Mouse (Mus musculus) T-helper 2 cell (primary cell): ENCODE measurements around the gene Gm45785.
"Not testable (repeated sequence)": the region's sequence is repeated elsewhere in the genome, so short reads cannot be mapped to it uniquely, and the experiment has no call there.

Experiments used
- in situ Hi-C: fragments of 300-600 bp; cut with MboI, MseI; formaldehyde crosslinking; loops from one replicate; pipeline ENCODE4 v1.15.1; 2025; ENCODE audit warnings: high pct_unique_total_duplicates

Gene Gm45785

GRCm38 (mm10) chr7:140855860-140856784, at the start of gene Gm45785:
Gene Gm45785 (minus strand): TSS chr7:140856331.
- in situ Hi-C loops = no loop called here

- in situ Hi-C loops = loop anchor here (5.0 to 10.0 kb wide), 2 partner anchors 147 to 269 kb away; partner anchors contain the start of gene Rnh1
Observed at GRCm38 (mm10) chr7:140905642-140906081, 49.5 kb upstream of the Gm45785 start.

- in situ Hi-C loops = loop anchor here (5.0 to 10.0 kb wide), 2 partner anchors 61 to 272 kb away; partner anchors contain the start of gene Rnh1
Observed at GRCm38 (mm10) chr7:140903212-140903611, 47.1 kb upstream of the Gm45785 start.

- in situ Hi-C loops = loop anchor here (5.0 to 10.0 kb wide), 2 partner anchors 60 to 273 kb away; partner anchors contain the start of gene Rnh1
Observed at GRCm38 (mm10) chr7:140902036-140902875, 46.1 kb upstream of the Gm45785 start.

DNA sequence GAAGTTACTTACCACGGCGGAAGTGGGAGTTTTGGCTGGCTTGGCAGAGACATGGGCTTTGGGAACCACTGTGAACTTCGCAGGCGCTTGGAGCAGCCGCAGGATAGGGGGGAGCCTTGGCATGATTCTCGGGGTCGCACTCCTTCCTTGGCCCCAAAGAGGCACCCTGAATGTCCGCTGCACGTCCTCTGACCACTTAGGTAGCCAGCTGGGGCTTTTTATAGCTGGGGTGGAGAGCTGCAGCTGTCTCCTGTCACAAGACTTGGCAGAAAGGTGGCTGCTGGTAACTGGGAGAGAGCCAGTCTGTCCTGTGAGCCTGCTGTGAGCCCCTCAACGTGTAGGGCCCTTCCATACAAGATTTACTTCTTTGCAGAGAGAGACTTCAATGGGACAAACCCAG, 44.1 kb upstream of the Gm45785 start, which contains the start of gene Cox8b:
TSS of gene Cox8b (minus strand) at position 227 of the 400 bp plus-strand sequence.
- in situ Hi-C loops = loop anchor here (5.0 to 10.0 kb wide), 2 partner anchors 58 to 275 kb away; partner anchors contain the start of gene Rnh1

GRCm38 (mm10) chr7:140899121-140899520, 43.0 kb upstream of the Gm45785 start:
- in situ Hi-C loops = no loop called here

- in situ Hi-C loops = no loop called here
Observed at GRCm38 (mm10) chr7:140897863-140898262, 41.7 kb upstream of the Gm45785 start.

- in situ Hi-C loops = no loop called here
Observed at GRCm38 (mm10) chr7:140894611-140895010, 38.5 kb upstream of the Gm45785 start.

- in situ Hi-C loops = no loop called here
Observed at GRCm38 (mm10) chr7:140894031-140894430, 37.9 kb upstream of the Gm45785 start.

GRCm38 (mm10) chr7:140890636-140891035, 34.5 kb upstream of the Gm45785 start:
- in situ Hi-C loops = not testable (repeated sequence)

DNA sequence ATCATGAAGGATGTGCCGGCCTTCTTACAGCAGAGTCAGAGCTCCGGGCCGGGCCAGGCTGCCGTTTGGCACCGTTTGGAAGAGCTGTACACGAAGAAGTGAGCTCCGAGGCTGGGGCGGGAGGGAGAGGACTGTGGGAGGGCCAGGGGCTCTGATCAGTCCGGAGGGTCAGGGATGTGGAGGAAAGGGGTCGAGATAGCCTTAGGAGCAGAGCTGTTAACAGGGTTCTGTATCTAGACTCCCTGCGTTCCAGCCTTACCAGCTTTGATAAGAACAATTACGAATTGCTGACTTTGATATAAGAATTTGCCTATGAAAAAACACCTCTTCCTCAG, 26.3 kb upstream of the Gm45785 start:
- in situ Hi-C loops = no loop called here

DNA sequence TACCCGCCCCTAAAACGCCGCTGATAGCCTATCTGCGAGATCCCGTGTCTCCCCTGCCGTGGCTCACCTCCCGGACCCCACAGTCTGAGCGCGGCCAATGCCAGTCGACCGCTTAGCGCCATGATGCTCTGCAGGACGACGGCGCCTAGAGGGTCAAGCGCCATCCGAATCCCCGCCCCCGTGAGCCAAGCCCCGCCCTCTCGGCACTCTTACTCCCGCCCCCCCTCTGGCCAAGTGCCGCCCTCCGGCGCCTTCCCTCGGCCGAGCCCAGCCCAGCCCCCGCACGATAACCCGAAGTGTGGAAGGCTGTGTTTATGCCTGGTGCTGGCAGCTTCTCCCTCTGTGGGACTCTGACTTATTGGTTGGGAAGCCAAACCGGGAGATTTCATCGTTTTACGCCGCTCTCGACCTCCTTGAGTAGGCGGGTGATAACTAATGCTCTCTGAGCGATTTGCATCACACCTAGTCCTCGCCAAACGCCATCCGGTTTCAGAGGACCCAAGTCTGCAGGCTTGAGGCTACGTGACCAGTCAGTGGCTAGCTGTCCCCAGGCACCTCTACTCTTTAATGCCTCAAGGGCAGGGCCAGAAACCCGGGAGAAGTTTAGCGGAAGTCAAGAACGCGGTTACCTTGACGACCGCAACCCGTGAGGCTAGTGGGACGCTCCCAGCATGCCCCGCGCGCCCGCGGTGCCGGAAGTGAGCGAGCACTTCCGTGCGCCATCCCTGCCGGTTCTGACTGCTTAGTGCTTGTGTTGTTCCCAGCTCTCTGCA, 25.8 kb upstream of the Gm45785 start, which contains the start of the genes Psmd13 and Sirt3:
TSS of gene Psmd13 (plus strand) at position 273 of the 773 bp plus-strand sequence.
TSS of gene Sirt3 (minus strand) at position 614 of the 773 bp plus-strand sequence.
- in situ Hi-C loops = no loop called here

DNA sequence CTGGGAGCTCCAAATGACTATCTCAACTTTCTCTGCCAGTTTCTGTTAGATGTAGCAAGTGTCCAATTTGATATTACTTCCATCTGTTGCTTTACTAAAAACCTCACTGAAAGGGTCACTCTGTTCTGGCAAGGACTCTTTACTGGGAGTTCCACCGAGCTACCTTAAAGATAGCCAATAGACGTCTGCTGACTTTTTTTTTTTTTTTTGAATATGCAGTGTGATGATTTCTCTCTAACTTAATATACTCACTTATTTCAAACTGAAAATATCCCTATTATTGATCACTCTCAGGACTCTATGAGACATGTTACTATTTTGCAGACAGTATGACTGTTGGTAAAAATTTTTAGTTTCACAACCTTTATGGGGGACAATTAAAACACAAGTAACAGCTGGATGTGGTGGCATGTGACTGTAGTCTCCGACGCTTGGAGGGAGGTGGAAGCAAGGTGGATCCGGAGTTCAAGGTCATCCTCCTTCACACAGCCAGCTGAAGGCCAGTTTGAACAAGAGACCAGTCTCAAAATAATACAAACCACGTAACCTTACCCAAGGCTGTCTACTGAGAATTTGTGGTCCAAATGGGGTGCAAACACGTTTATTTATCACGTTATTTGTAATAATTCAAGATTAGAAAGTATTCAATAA, 24.9 kb upstream of the Gm45785 start:
- in situ Hi-C loops = no loop called here

GRCm38 (mm10) chr7:140880419-140880818, 24.3 kb upstream of the Gm45785 start:
- in situ Hi-C loops = no loop called here

- in situ Hi-C loops = no loop called here
Observed at GRCm38 (mm10) chr7:140879355-140879754, 23.2 kb upstream of the Gm45785 start.

DNA sequence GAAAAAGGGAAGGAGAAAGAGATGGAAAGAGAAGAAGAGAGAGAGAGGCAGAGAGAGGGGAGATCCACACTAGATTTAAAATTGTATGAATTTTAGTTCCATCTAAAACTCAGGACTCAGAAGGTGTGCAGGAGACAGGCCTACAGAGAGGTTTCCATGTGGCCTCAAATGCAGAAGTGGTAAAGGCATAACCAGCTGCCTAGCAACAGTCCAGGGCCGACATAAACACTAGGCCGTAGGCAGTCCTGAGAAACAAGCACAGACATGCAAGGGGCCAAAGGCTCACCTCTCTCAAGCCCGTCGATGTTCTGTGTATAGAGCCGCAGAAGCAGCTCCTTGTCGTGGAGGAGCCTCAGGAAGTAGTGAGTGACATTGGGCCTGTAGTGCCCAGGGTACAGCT, 21.2 kb upstream of the Gm45785 start:
- in situ Hi-C loops = no loop called here

DNA sequence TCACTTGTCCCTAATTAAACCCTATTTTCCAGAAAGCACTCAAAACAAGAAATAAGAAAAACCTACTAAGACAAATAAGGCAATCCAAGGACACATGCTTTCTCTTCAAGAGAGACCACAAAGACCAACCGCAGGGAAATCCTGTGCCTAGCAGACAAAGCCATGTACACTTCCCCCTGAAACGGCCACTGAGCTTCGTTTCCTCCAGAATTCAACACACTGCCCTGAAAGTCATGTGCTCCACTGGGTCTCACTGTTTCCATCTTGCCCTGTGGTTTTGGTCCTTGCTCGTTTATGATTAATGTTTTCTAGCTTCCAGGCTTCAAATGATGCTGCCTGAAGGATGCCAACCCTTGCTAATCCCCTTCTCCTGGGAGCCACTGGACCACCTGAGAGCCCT, 18.1 kb upstream of the Gm45785 start:
- in situ Hi-C loops = no loop called here

DNA sequence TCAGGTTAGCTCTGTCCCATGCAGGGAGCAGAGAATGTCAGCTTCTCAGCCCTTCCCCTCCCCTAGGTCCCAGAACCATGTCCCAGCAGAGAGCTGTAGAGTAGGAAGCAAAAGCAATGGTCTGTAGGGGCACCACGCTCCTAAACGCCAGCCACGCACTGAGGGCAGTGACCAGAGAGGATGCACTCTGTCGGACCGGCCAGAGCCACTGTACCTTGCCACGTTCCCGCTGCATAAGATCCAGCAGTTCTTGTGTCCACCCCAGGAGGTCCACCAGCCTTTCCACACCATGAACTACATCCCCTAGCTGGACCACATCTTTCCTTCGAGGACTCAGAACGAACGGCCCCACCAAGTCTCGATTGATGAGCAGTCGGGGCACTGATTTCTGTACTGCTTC, 8.6 kb upstream of the Gm45785 start:
- in situ Hi-C loops = no loop called here

DNA sequence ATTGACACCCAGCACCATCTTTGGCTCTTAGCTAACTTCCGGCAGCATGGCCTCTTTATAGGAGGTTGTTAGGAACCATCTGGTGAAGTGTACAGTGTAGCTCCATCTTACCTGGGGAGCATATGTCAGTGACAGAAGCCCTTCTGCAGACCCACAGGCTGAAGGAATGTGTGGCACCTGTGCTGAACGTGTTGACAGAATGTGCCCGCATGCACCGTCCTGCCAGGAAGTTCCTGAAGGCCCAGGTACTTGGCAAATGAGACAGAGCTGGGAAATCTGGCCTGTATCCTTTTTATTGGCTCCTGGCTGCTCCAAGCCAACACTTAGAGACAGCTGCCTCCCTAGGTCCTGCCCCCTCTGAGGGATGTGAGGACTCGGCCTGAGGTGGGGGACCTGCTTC, 4.6 kb upstream of the Gm45785 start:
- in situ Hi-C loops = no loop called here

GRCm38 (mm10) chr7:140859997-140860396, 3.9 kb upstream of the Gm45785 start:
- in situ Hi-C loops = no loop called here

- in situ Hi-C loops = no loop called here
Observed at GRCm38 (mm10) chr7:140858746-140859145, 2.6 kb upstream of the Gm45785 start.
